Mouse (Mus musculus): ENCODE results near the gene Pip5k1c. TPM values are rescaled to one million over a fixed set of nuclear protein-coding genes. Genes with fewer than 3 reads are reported as not detected.

The Pip5k1c gene
- polyA plus RNA-seq, 1 experiment from 2014 or later: 50.1 TPM

GRCm38 (mm10) chr10:81272356-81272755 is 20.4 kb upstream of the Pip5k1c start:
- 95% methylated on average over 21 of the region's 21 CpGs for WGBS
- no peaks in the 10 kb centered on the region for H3K9me3 ChIP-seq (ENCODE audit: control insufficient read depth, low read depth, low read length)
- H3K27ac ChIP-seq (ENCODE audit: low read length): no peak overlapping the region
- H3K36me3 ChIP-seq (ENCODE audit: control insufficient read depth, insufficient read depth, low read length): peaks cover 26% of the 10 kb centered on the region
- no peak overlapping the region for H3K4me3 ChIP-seq (ENCODE audit: low read depth, low read length)
- no peak for ATAC-seq (ENCODE audit: insufficient number of reproducible peaks, insufficient read depth, low FRiP score, low read depth)
- H3K4me1 ChIP-seq (ENCODE audit: control insufficient read depth, insufficient read depth, low read length): peaks cover 6% of the 10 kb centered on the region
- no peak overlapping the region for H3K4me2 ChIP-seq (replicated peaks; ENCODE audit: low read depth, low read length)
- no peak overlapping the region for H3K9ac ChIP-seq (replicated peaks; ENCODE audit: low read depth, low read length)
- no peaks in the 10 kb centered on the region for H3K27me3 ChIP-seq (ENCODE audit: control insufficient read depth, insufficient read depth, low read length)

- no peak for ATAC-seq (ENCODE audit: insufficient number of reproducible peaks, insufficient read depth, low FRiP score, low read depth)
- Histone ChIP-seq H3K9me3 (ENCODE audit: control insufficient read depth, low read depth, low read length) (no peaks in the 10 kb centered on the region), H3K4me2 (replicated peaks; ENCODE audit: low read depth, low read length) (no peak overlapping the region), H3K27me3 (ENCODE audit: control insufficient read depth, insufficient read depth, low read length) (no peaks in the 10 kb centered on the region), H3K27ac (ENCODE audit: low read length) (no peak overlapping the region), H3K36me3 (ENCODE audit: control insufficient read depth, insufficient read depth, low read length) (peaks cover 26% of the 10 kb centered on the region), H3K4me3 (ENCODE audit: low read depth, low read length) (no peak overlapping the region), H3K9ac (replicated peaks; ENCODE audit: low read depth, low read length) (no peak overlapping the region), H3K4me1 (ENCODE audit: control insufficient read depth, insufficient read depth, low read length) (peaks cover 2% of the 10 kb centered on the region)
- 94% methylated on average over 19 of the region's 19 CpGs for WGBS
Observed at GRCm38 (mm10) chr10:81273842-81274241, 18.9 kb upstream of the Pip5k1c start.

- ATAC-seq (ENCODE audit: insufficient number of reproducible peaks, insufficient read depth, low FRiP score, low read depth): no peak
- peaks cover 10% of the 10 kb centered on the region for H3K36me3 ChIP-seq (ENCODE audit: control insufficient read depth, insufficient read depth, low read length)
- H3K4me3 ChIP-seq (ENCODE audit: low read depth, low read length): no peak overlapping the region
- H3K4me1 ChIP-seq (ENCODE audit: control insufficient read depth, insufficient read depth, low read length): no peaks in the 10 kb centered on the region
- H3K27ac ChIP-seq (ENCODE audit: low read length): no peak overlapping the region
- H3K4me2 ChIP-seq (replicated peaks; ENCODE audit: low read depth, low read length): no peak overlapping the region
- no peaks in the 10 kb centered on the region for H3K9me3 ChIP-seq (ENCODE audit: control insufficient read depth, low read depth, low read length)
- no peaks in the 10 kb centered on the region for H3K27me3 ChIP-seq (ENCODE audit: control insufficient read depth, insufficient read depth, low read length)
- H3K9ac ChIP-seq (replicated peaks; ENCODE audit: low read depth, low read length): no peak overlapping the region
- WGBS: 81% methylated on average over 22 of the region's 22 CpGs
Observed at GRCm38 (mm10) chr10:81277676-81278075, 15.1 kb upstream of the Pip5k1c start.

- H3K36me3 ChIP-seq (ENCODE audit: control insufficient read depth, insufficient read depth, low read length): no peaks in the 10 kb centered on the region
- 32% methylated on average over 10 of the region's 10 CpGs for WGBS
- H3K27me3 ChIP-seq (ENCODE audit: control insufficient read depth, insufficient read depth, low read length): no peaks in the 10 kb centered on the region
- H3K27ac ChIP-seq (ENCODE audit: low read length): no peak overlapping the region
- no peak overlapping the region for H3K9ac ChIP-seq (replicated peaks; ENCODE audit: low read depth, low read length)
- H3K4me3 ChIP-seq (ENCODE audit: low read depth, low read length): no peak overlapping the region
- no peak overlapping the region for H3K4me2 ChIP-seq (replicated peaks; ENCODE audit: low read depth, low read length)
- no peaks in the 10 kb centered on the region for H3K4me1 ChIP-seq (ENCODE audit: control insufficient read depth, insufficient read depth, low read length)
- peak; percentile 11; the same call in 1 of the 2 replicates for ATAC-seq (ENCODE audit: insufficient number of reproducible peaks, insufficient read depth, low FRiP score, low read depth)
- no peaks in the 10 kb centered on the region for H3K9me3 ChIP-seq (ENCODE audit: control insufficient read depth, low read depth, low read length)
Observed at GRCm38 (mm10) chr10:81279496-81279895, 13.3 kb upstream of the Pip5k1c start.

- Histone ChIP-seq H3K36me3 (ENCODE audit: control insufficient read depth, insufficient read depth, low read length) (no peaks in the 10 kb centered on the region), H3K4me2 (replicated peaks; ENCODE audit: low read depth, low read length) (no peak overlapping the region), H3K4me1 (ENCODE audit: control insufficient read depth, insufficient read depth, low read length) (peaks cover 5% of the 10 kb centered on the region; the same call in 1 of the 2 replicates), H3K9me3 (ENCODE audit: control insufficient read depth, low read depth, low read length) (no peaks in the 10 kb centered on the region), H3K9ac (replicated peaks; ENCODE audit: low read depth, low read length) (no peak overlapping the region), H3K27ac (ENCODE audit: low read length) (no peak overlapping the region), H3K27me3 (ENCODE audit: control insufficient read depth, insufficient read depth, low read length) (0 out of 2 replicates have a peak, but pooled peaks cover 9% of the 10 kb centered on the region), H3K4me3 (ENCODE audit: low read depth, low read length) (no peak overlapping the region; the same call in 1 of the 2 replicates)
- 46% methylated on average over 6 of the region's 6 CpGs for WGBS
- no peak for ATAC-seq (ENCODE audit: insufficient number of reproducible peaks, insufficient read depth, low FRiP score, low read depth)
Observed at GRCm38 (mm10) chr10:81284189-81284588, 8.6 kb upstream of the Pip5k1c start.

GRCm38 (mm10) chr10:81284719-81285118 is 8.0 kb upstream of the Pip5k1c start:
- H3K27me3 ChIP-seq (ENCODE audit: control insufficient read depth, insufficient read depth, low read length): 0 out of 2 replicates have a peak, but pooled peaks cover 9% of the 10 kb centered on the region
- no peaks in the 10 kb centered on the region for H3K9me3 ChIP-seq (ENCODE audit: control insufficient read depth, low read depth, low read length)
- peak; percentile 64 for ATAC-seq (ENCODE audit: insufficient number of reproducible peaks, insufficient read depth, low FRiP score, low read depth)
- H3K4me1 ChIP-seq (ENCODE audit: control insufficient read depth, insufficient read depth, low read length): peaks cover 5% of the 10 kb centered on the region; the same call in 1 of the 2 replicates
- H3K9ac ChIP-seq (replicated peaks; ENCODE audit: low read depth, low read length): peak overlapping the region; percentile 22; the same call in 1 of the 2 replicates
- peak overlapping the region; percentile 59 for H3K4me2 ChIP-seq (replicated peaks; ENCODE audit: low read depth, low read length)
- no peaks in the 10 kb centered on the region for H3K36me3 ChIP-seq (ENCODE audit: control insufficient read depth, insufficient read depth, low read length)
- H3K27ac ChIP-seq (ENCODE audit: low read length): peak overlapping the region; percentile 48; the same call in 1 of the 2 replicates
- peak overlapping the region; percentile 42 for H3K4me3 ChIP-seq (ENCODE audit: low read depth, low read length)
- WGBS: 10% methylated on average over 17 of the region's 17 CpGs

GRCm38 (mm10) chr10:81285694-81286450 is 6.9 kb upstream of the Pip5k1c start:
- Histone ChIP-seq H3K9me3 (ENCODE audit: control insufficient read depth, low read depth, low read length) (no peaks in the 10 kb centered on the region), H3K27ac (ENCODE audit: low read length) (peak overlapping the region; percentile 48), H3K4me1 (ENCODE audit: control insufficient read depth, insufficient read depth, low read length) (peaks cover 5% of the 10 kb centered on the region; the same call in 1 of the 2 replicates), H3K4me3 (ENCODE audit: low read depth, low read length) (peak overlapping the region; percentile 42), H3K27me3 (ENCODE audit: control insufficient read depth, insufficient read depth, low read length) (0 out of 2 replicates have a peak, but pooled peaks cover 9% of the 10 kb centered on the region), H3K4me2 (replicated peaks; ENCODE audit: low read depth, low read length) (peak overlapping the region; percentile 59), H3K9ac (replicated peaks; ENCODE audit: low read depth, low read length) (peak overlapping the region; percentile 22; the same call in 1 of the 2 replicates), H3K36me3 (ENCODE audit: control insufficient read depth, insufficient read depth, low read length) (no peaks in the 10 kb centered on the region)
- 1% methylated on average over 54 of the region's 54 CpGs for WGBS
- ATAC-seq (ENCODE audit: insufficient number of reproducible peaks, insufficient read depth, low FRiP score, low read depth): peak; percentile 76

- ATAC-seq (ENCODE audit: insufficient number of reproducible peaks, insufficient read depth, low FRiP score, low read depth): no peak
- H3K9ac ChIP-seq (replicated peaks; ENCODE audit: low read depth, low read length): no peak overlapping the region
- H3K9me3 ChIP-seq (ENCODE audit: control insufficient read depth, low read depth, low read length): no peaks in the 10 kb centered on the region
- H3K36me3 ChIP-seq (ENCODE audit: control insufficient read depth, insufficient read depth, low read length): no peaks in the 10 kb centered on the region
- H3K4me3 ChIP-seq (ENCODE audit: low read depth, low read length): no peak overlapping the region
- WGBS: 32% methylated on average over 6 of the region's 6 CpGs
- H3K4me2 ChIP-seq (replicated peaks; ENCODE audit: low read depth, low read length): peak overlapping the region; percentile 59; the same call in 1 of the 2 replicates
- H3K27me3 ChIP-seq (ENCODE audit: control insufficient read depth, insufficient read depth, low read length): peaks cover 9% of the 10 kb centered on the region; the same call in 1 of the 2 replicates
- peaks cover 9% of the 10 kb centered on the region; the same call in 1 of the 2 replicates for H3K4me1 ChIP-seq (ENCODE audit: control insufficient read depth, insufficient read depth, low read length)
- no peak overlapping the region for H3K27ac ChIP-seq (ENCODE audit: low read length)
Observed at GRCm38 (mm10) chr10:81286586-81286985, 6.2 kb upstream of the Pip5k1c start.

Data from stomach, embryonic 14.5 days (tissue).